Mouse (Mus musculus) CH12.LX (cell line): ENCODE data around the gene Ifi204. TPM values are rescaled to one million over a fixed set of nuclear protein-coding genes. Genes with fewer than 3 reads are reported as not detected.

Experiments
- DNase-seq: peaks from one replicate; pipeline ENCODE4 v3.0.0-alpha.2; 2013; ENCODE audit errors: extremely low read depth
- H3K27ac ChIP-seq: 2 replicates; pipeline ENCODE4 v1.5.1; 2012; ENCODE audit warnings: low read depth, mild to moderate bottlenecking, control low read depth, moderate library complexity; ENCODE audit not compliant: insufficient read depth
- H3K27me3 ChIP-seq: replicated peaks from 2 replicates; pipeline ENCODE3; 2012; ENCODE audit warnings: inconsistent platforms
- H3K36me3 ChIP-seq, 2 experiments: replicated peaks in 1 of 2; 2 replicates each; pipeline versions ENCODE3 to v1.6.1; 2012; ENCODE audit warnings: inconsistent platforms in 1 of 2, low read length in 1 of 2, mild to moderate bottlenecking in 1 of 2, mixed read lengths in 1 of 2, moderate library complexity in 1 of 2; ENCODE audit not compliant: control insufficient read depth in 1 of 2, insufficient read depth in 1 of 2
- H3K4me1 ChIP-seq, 2 experiments: 2 replicates each; pipeline ENCODE4 v1.6.1; 2012; ENCODE audit warnings: inconsistent platforms in 1 of 2, moderate library complexity in 1 of 2; ENCODE audit not compliant: insufficient read depth in 2 of 2, control insufficient read depth in 1 of 2
- H3K4me2 ChIP-seq: 2 replicates; pipeline ENCODE4 v1.6.1; 2012; ENCODE audit warnings: low read depth, mild to moderate bottlenecking, control low read depth; ENCODE audit not compliant: poor library complexity, insufficient read depth, severe bottlenecking
- H3K4me3 ChIP-seq, 3 experiments: fragments of 150-350 bp in 1 of 3; sonication (generic) in 1 of 3; replicated peaks in 1 of 3; 2 replicates each; pipeline versions ENCODE3 to v1.5.1; 2011 to 2012; ENCODE audit warnings: low read depth in 2 of 3, low read length in 2 of 3, mild to moderate bottlenecking in 2 of 3, moderate library complexity in 2 of 3, control low read depth in 1 of 3, improper control_type of control experiment in 1 of 3, inconsistent platforms in 1 of 3, mixed read lengths in 1 of 3; ENCODE audit not compliant: poor library complexity in 1 of 3
- H3K79me2 ChIP-seq: replicated peaks from 2 replicates; pipeline ENCODE4 v1.6.1; 2012; ENCODE audit warnings: mild to moderate bottlenecking, moderate library complexity; ENCODE audit not compliant: control insufficient read depth, poor library complexity, insufficient read depth, severe bottlenecking; ENCODE audit errors: extremely low read depth
- H3K9ac ChIP-seq: 2 replicates; pipeline ENCODE4 v1.6.1; 2012; ENCODE audit warnings: low read depth, mild to moderate bottlenecking, control low read depth, moderate library complexity; ENCODE audit not compliant: insufficient read depth
- H3K9me3 ChIP-seq: replicated peaks from 2 replicates; pipeline ENCODE3; 2012; ENCODE audit warnings: low read length, inconsistent platforms, mixed read lengths
- BHLHE40 ChIP-seq: IDR thresholded peaks from 2 replicates; pipeline ENCODE4 v1.6.1; 2011; ENCODE audit warnings: mild to moderate bottlenecking, low read depth, low read length, improper control_type of control experiment
- CHD1 ChIP-seq: IDR thresholded peaks from 2 replicates; pipeline ENCODE4 v1.6.1; 2012; ENCODE audit warnings: low read depth, low read length, improper control_type of control experiment, inconsistent platforms
- CHD2 ChIP-seq: IDR thresholded peaks from 2 replicates; pipeline ENCODE4 v1.6.1; 2011; ENCODE audit warnings: low read length, improper control_type of control experiment
- CTCF ChIP-seq, 2 experiments: IDR thresholded peaks in 1 of 2; conservative IDR thresholded peaks in 1 of 2; 2 replicates each; pipeline ENCODE4 v1.5.1; 2011 to 2012; ENCODE audit warnings: low read depth in 2 of 2, low read length in 2 of 2, improper control_type of control experiment in 1 of 2, inconsistent platforms in 1 of 2, mild to moderate bottlenecking in 1 of 2, moderate library complexity in 1 of 2
- E2F4 ChIP-seq: IDR thresholded peaks from 2 replicates; pipeline ENCODE4 v1.6.1; 2011; ENCODE audit warnings: low read depth, low read length, improper control_type of control experiment; ENCODE audit not compliant: insufficient replicate concordance
- ELF1 ChIP-seq: IDR thresholded peaks from 2 replicates; pipeline ENCODE4 v1.6.1; 2014; ENCODE audit warnings: low read depth, mild to moderate bottlenecking, inconsistent platforms, low read length, improper control_type of control experiment
- EP300 ChIP-seq: IDR thresholded peaks from 2 replicates; pipeline ENCODE4 v1.6.1; 2011; ENCODE audit warnings: low read length, improper control_type of control experiment
- ETS1 ChIP-seq: conservative IDR thresholded peaks from 2 replicates; pipeline ENCODE4 v1.6.1; 2012; ENCODE audit warnings: low read depth, mild to moderate bottlenecking, inconsistent platforms, low read length, improper control_type of control experiment, moderate library complexity
- GABPA ChIP-seq: IDR thresholded peaks from 2 replicates; pipeline ENCODE4 v1.6.1; 2012; ENCODE audit warnings: low read depth, low read length, improper control_type of control experiment, inconsistent platforms; ENCODE audit not compliant: insufficient replicate concordance
- HCFC1 ChIP-seq: IDR thresholded peaks from 2 replicates; pipeline ENCODE4 v1.6.1; 2012; ENCODE audit warnings: low read depth, mild to moderate bottlenecking, inconsistent platforms, low read length, improper control_type of control experiment
- IRF4 ChIP-seq: IDR thresholded peaks from 2 replicates; pipeline ENCODE4 v1.6.1; 2014; ENCODE audit warnings: low read depth, mild to moderate bottlenecking, inconsistent platforms, low read length, improper control_type of control experiment
- JUN ChIP-seq: IDR thresholded peaks from 2 replicates; pipeline ENCODE4 v1.6.1; 2011; ENCODE audit warnings: low read depth, mild to moderate bottlenecking, low read length, improper control_type of control experiment, moderate library complexity; ENCODE audit not compliant: insufficient read depth
- JUND ChIP-seq: conservative IDR thresholded peaks from 2 replicates; pipeline ENCODE4 v1.6.1; 2011; ENCODE audit warnings: low read depth, low read length, improper control_type of control experiment
- KAT2A ChIP-seq: IDR thresholded peaks from 2 replicates; pipeline ENCODE4 v1.6.1; 2012; ENCODE audit warnings: low read length, improper control_type of control experiment, inconsistent platforms; ENCODE audit not compliant: insufficient replicate concordance
- MAFK ChIP-seq: IDR thresholded peaks from 2 replicates; pipeline ENCODE4 v1.6.1; 2011; ENCODE audit warnings: low read length, improper control_type of control experiment; ENCODE audit not compliant: insufficient replicate concordance
- MAX ChIP-seq: IDR thresholded peaks from 2 replicates; pipeline ENCODE4 v1.6.1; 2011; ENCODE audit warnings: low read length, improper control_type of control experiment
- MAZ ChIP-seq: IDR thresholded peaks from 2 replicates; pipeline ENCODE4 v1.6.1; 2012; ENCODE audit warnings: low read depth, mild to moderate bottlenecking, inconsistent platforms, low read length, improper control_type of control experiment, moderate library complexity
- MEF2A ChIP-seq: IDR thresholded peaks from 2 replicates; pipeline ENCODE4 v1.6.1; 2014; ENCODE audit warnings: low read depth, mild to moderate bottlenecking, inconsistent platforms, low read length, improper control_type of control experiment, borderline replicate concordance
- MXI1 ChIP-seq: IDR thresholded peaks from 2 replicates; pipeline ENCODE4 v1.6.1; 2011; ENCODE audit warnings: mild to moderate bottlenecking, low read depth, low read length, improper control_type of control experiment
- MYC ChIP-seq: IDR thresholded peaks from 2 replicates; pipeline ENCODE4 v1.6.1; 2011; ENCODE audit warnings: low read depth, mild to moderate bottlenecking, improper control_type of control experiment, low read length
- NELFE ChIP-seq: IDR thresholded peaks from 2 replicates; pipeline ENCODE4 v1.6.1; 2011; ENCODE audit warnings: low read depth, low read length, improper control_type of control experiment
- NRF1 ChIP-seq: IDR thresholded peaks from 2 replicates; pipeline ENCODE4 v1.6.1; 2014; ENCODE audit warnings: low read depth, mild to moderate bottlenecking, inconsistent platforms, low read length, improper control_type of control experiment, moderate library complexity
- PAX5 ChIP-seq: IDR thresholded peaks from 2 replicates; pipeline ENCODE4 v1.6.1; 2012; ENCODE audit warnings: low read length, inconsistent platforms, mixed read lengths
- POLR2A ChIP-seq: IDR thresholded peaks from 2 replicates; pipeline ENCODE4 v1.6.1; 2011; ENCODE audit warnings: low read depth, mild to moderate bottlenecking, improper control_type of control experiment, low read length
- POLR2AphosphoS2 ChIP-seq: IDR thresholded peaks from 2 replicates; pipeline ENCODE4 v1.6.1; 2011; ENCODE audit warnings: low read depth, low read length, improper control_type of control experiment
- RAD21 ChIP-seq: IDR thresholded peaks from 2 replicates; pipeline ENCODE4 v1.6.1; 2011; ENCODE audit warnings: low read depth, mild to moderate bottlenecking, low read length, improper control_type of control experiment, moderate library complexity
- RCOR1 ChIP-seq: conservative IDR thresholded peaks from 2 replicates; pipeline ENCODE4 v1.6.1; 2012; ENCODE audit warnings: low read depth, mild to moderate bottlenecking, inconsistent platforms, low read length, improper control_type of control experiment
- SIN3A ChIP-seq: IDR thresholded peaks from 2 replicates; pipeline ENCODE4 v1.6.1; 2012; ENCODE audit warnings: low read length, improper control_type of control experiment, inconsistent platforms
- SMC3 ChIP-seq: IDR thresholded peaks from 2 replicates; pipeline ENCODE4 v1.6.1; 2011; ENCODE audit warnings: low read depth, low read length, improper control_type of control experiment
- TBP ChIP-seq: conservative IDR thresholded peaks from 2 replicates; pipeline ENCODE4 v1.6.1; 2011; ENCODE audit warnings: low read depth, low read length, improper control_type of control experiment
- TCF12 ChIP-seq: IDR thresholded peaks from 2 replicates; pipeline ENCODE4 v1.6.1; 2014; ENCODE audit warnings: low read depth, mild to moderate bottlenecking, inconsistent platforms, low read length, improper control_type of control experiment
- UBTF ChIP-seq: IDR thresholded peaks from 2 replicates; pipeline ENCODE4 v1.6.1; 2012; ENCODE audit warnings: low read depth, mild to moderate bottlenecking, inconsistent platforms, low read length, improper control_type of control experiment, moderate library complexity
- USF1 ChIP-seq: IDR thresholded peaks from 2 replicates; pipeline ENCODE4 v1.6.1; 2014; ENCODE audit warnings: low read depth, mild to moderate bottlenecking, inconsistent platforms, low read length, improper control_type of control experiment
- USF2 ChIP-seq: conservative IDR thresholded peaks from 2 replicates; pipeline ENCODE4 v1.6.1; 2011; ENCODE audit warnings: low read depth, low read length, improper control_type of control experiment
- ZC3H11A ChIP-seq: IDR thresholded peaks from 2 replicates; pipeline ENCODE4 v1.6.1; 2012; ENCODE audit warnings: low read depth, mild to moderate bottlenecking, inconsistent platforms, low read length, improper control_type of control experiment
- ZKSCAN1 ChIP-seq: IDR thresholded peaks from 2 replicates; pipeline ENCODE4 v1.6.1; 2012; ENCODE audit warnings: low read depth, inconsistent platforms, low read length, improper control_type of control experiment, borderline replicate concordance
- ZMIZ1 ChIP-seq: IDR thresholded peaks from 2 replicates; pipeline ENCODE4 v1.6.1; 2012; ENCODE audit warnings: low read depth, mild to moderate bottlenecking, inconsistent platforms, low read length, improper control_type of control experiment
- ZNF384 ChIP-seq: IDR thresholded peaks from 2 replicates; pipeline ENCODE4 v1.6.1; 2012; ENCODE audit warnings: low read depth, low read length, improper control_type of control experiment, inconsistent platforms
- dilution Hi-C: fragments of 300-500 bp; cut with MboI; formaldehyde crosslinking; loops from 2 replicates; pipeline ENCODE4 v1.14.3; 2020; ENCODE audit warnings: low sequenced_read_pairs; ENCODE audit not compliant: extremely low pct_unique_long_range_greater_than_20kb, extremely low pct_ligation_motif_present
- in situ Hi-C: fragments of 300-500 bp; cut with MboI; formaldehyde crosslinking; loops from 3 replicates; pipeline ENCODE4 v1.14.3; 2019; ENCODE audit warnings: low sequenced_read_pairs, low pct_ligation_motif_present, low pct_unique_long_range_greater_than_20kb, mixed read lengths
- polyA plus RNA-seq: library from polyadenylated mRNA; unstranded; fragments of >175 nt; gene quantifications from 2 replicates; pipeline ENCODE4 v1.2.1, GENCODE M21; 2012; ENCODE audit warnings: low read depth; ENCODE audit not compliant: insufficient read length
- total RNA-seq, 2 experiments: library from RNA; depleted of rRNA; stranded (reverse); fragments of 300-350 nt in 1 of 2; fragments of >200 nt in 1 of 2; gene quantifications; 2 replicates each; pipeline ENCODE4 v1.2.3; 2012 to 2014

The Ifi204 gene
- total and polyA plus RNA-seq, 3 experiments, result 0.83 to 1.4 (median 0.94) TPM

GRCm38 (mm10) chr1:173741656-173742055 is 25.1 kb downstream of the Ifi204 start, which contains the start of gene Ifi207:
TSS of gene Ifi207 (minus strand) at chr1:173741747.
- dilution Hi-C loops (no loop called here), in situ Hi-C loops (no loop called here)
- Histone ChIP-seq H3K4me3 (peak within 1 kb of the TSS in 2 of 3 experiments; percentile 13 to 32), H3K4me1 (peaks cover 3 to 33% of the 10 kb centered on the region in 2 experiments; a peak in 3 of 4 replicates), H3K36me3 (no peaks in the 10 kb centered on the region), H3K79me2 (peaks cover 2% of the 10 kb centered on the region; the same call in 1 of the 2 replicates), H3K27me3 (no peaks in the 10 kb centered on the region), H3K4me2 (peak within 1 kb of the TSS; percentile 59), H3K27ac (peak within 1 kb of the TSS; percentile 8; the same call in 1 of the 2 replicates), H3K9me3 (no peaks in the 10 kb centered on the region), H3K9ac (peak within 1 kb of the TSS; percentile 9; the same call in 1 of the 2 replicates)
- TF ChIP-seq GABPA (no peak), BHLHE40 (peak; percentile 64; the same call in 1 of the 2 replicates), E2F4 (no peak), NRF1 (no peak), HCFC1 (no peak), MEF2A (no peak; the same call in 1 of the 2 replicates), ETS1 (peak; percentile 68), CTCF (conservative IDR thresholded peaks at IDR 0.05 in 1 of 2, IDR thresholded peaks at IDR 0.05 in 1 of 2; ENCODE audit: low read depth in 2 of 2, low read length in 2 of 2) (no peak), ELF1 (no peak), JUND (no peak), RAD21 (no peak; the same call in 1 of the 2 replicates), ZC3H11A (no peak), SMC3 (no peak), USF2 (no peak), CHD1 (no peak), TBP (0 out of 2 replicates have a peak, but pooled peaks have one; percentile 16), SIN3A (no peak), POLR2AphosphoS2 (no peak), ZMIZ1 (no peak), TCF12 (peak; percentile 35; the same call in 1 of the 2 replicates), MAX (peak; percentile 9; the same call in 1 of the 2 replicates), RCOR1 (no peak), UBTF (no peak), MYC (no peak), CHD2 (no peak), JUN (peak; percentile 22; the same call in 1 of the 2 replicates), KAT2A (no peak), ZKSCAN1 (no peak), MAFK (no peak; the same call in 1 of the 2 replicates), ZNF384 (peak; percentile 85), POLR2A (0 out of 2 replicates have a peak, but pooled peaks have one; percentile 16), USF1 (no peak), PAX5 (no peak), MXI1 (no peak), NELFE (no peak), EP300 (peak; percentile 73), IRF4 (peak; percentile 28; the same call in 1 of the 2 replicates), MAZ (no peak)
- peak; percentile 49 for DNase-seq
